Comparison of ENCODE assay signal across 29 mouse cellular contexts in genomic region chr3:45198994-45199589, GRCm38 (mm10).
DNase-seq lines count a peak whose midpoint lies in the region; ATAC-seq and TF ChIP-seq lines count a peak whose summit lies in the region.
"Had no signal": no experiment of that assay in that cellular context is flagged by ENCODE, and none has a peak within 500 bp of the region (broad histone marks: within the 10 kb centered on the region; RNA-seq: fewer than 3 reads in every experiment).

No protein-coding gene starts in this region.

- WGBS in kidney, postnatal 0 days: 71% methylated on average over 1 of the region's 1 CpGs
- 79% methylated on average over 1 of the region's 1 CpGs for WGBS in kidney, embryonic 14.5 days
- 44% methylated on average over 1 of the region's 1 CpGs for WGBS in lung, embryonic 15.5 days
- WGBS in lung, postnatal 0 days: 60% methylated on average over 1 of the region's 1 CpGs

- H3K9ac ChIP-seq in kidney, postnatal 0 days (ENCODE audit: low read depth, low read length): no peak overlapping the region
- H3K9ac ChIP-seq in kidney, embryonic 14.5 days (ENCODE audit: low read depth, low read length): no peak overlapping the region
- no peak overlapping the region for H3K9ac ChIP-seq in lung, embryonic 15.5 days
- no peak overlapping the region for H3K9ac ChIP-seq in lung, postnatal 0 days (replicated peaks; ENCODE audit: low read depth)
- H3K9ac ChIP-seq: embryonic facial prominence, embryonic 13.5 days; embryonic facial prominence, embryonic 15.5 days; forebrain, embryonic 12.5 days had no signal

- DNase-seq in kidney, postnatal 0 days (ENCODE audit: low spot score): peak; percentile 1
- no peak for DNase-seq in lung, postnatal 36 days
- DNase-seq in lung, postnatal 0 days (ENCODE audit: low spot score): peak; percentile 11
- no peak for DNase-seq in lung, adult 18-20 months
- DNase-seq: adrenal gland, adult 8-10 months; adrenal gland, postnatal 14 days; adrenal gland, postnatal 36 days; B cell, adult 2 months; cerebellum, adult 11 months; cerebellum, adult 18-20 months; cerebellum, adult 8-10 months; cerebellum, adult 9-11 months; cerebellum, postnatal 14 days; cerebellum, postnatal 36 days; embryo, embryonic 11 days had no signal

- no peaks in the 10 kb centered on the region for H3K36me3 ChIP-seq in kidney, postnatal 0 days (ENCODE audit: insufficient read depth, low read length)
- H3K36me3 ChIP-seq in kidney, embryonic 14.5 days (ENCODE audit: control insufficient read depth, insufficient read depth, low read length): no peaks in the 10 kb centered on the region
- no peaks in the 10 kb centered on the region for H3K36me3 ChIP-seq in lung, embryonic 15.5 days
- H3K36me3 ChIP-seq in lung, postnatal 0 days (ENCODE audit: insufficient read depth, low read length): no peaks in the 10 kb centered on the region
- H3K36me3 ChIP-seq: embryonic facial prominence, embryonic 13.5 days; embryonic facial prominence, embryonic 15.5 days; forebrain, embryonic 10.5 days; forebrain, embryonic 12.5 days; G1E had no signal

- TF ChIP-seq EP300 in lung, postnatal 0 days (IDR thresholded peaks at IDR 0.05): no peak

- no peak overlapping the region for H3K27ac ChIP-seq in kidney, postnatal 0 days
- H3K27ac ChIP-seq in kidney, embryonic 14.5 days (ENCODE audit: low read depth, low read length): no peak overlapping the region
- H3K27ac ChIP-seq in lung, embryonic 15.5 days: no peak overlapping the region
- H3K27ac ChIP-seq in lung, postnatal 0 days (ENCODE audit: low read length): no peak overlapping the region
- H3K27ac ChIP-seq: embryonic facial prominence, embryonic 13.5 days; embryonic facial prominence, embryonic 15.5 days; forebrain, embryonic 10.5 days; forebrain, embryonic 12.5 days had no signal

- no peak overlapping the region for H3K4me3 ChIP-seq in kidney, postnatal 0 days (replicated peaks; ENCODE audit: low read depth, low read length)
- H3K4me3 ChIP-seq in kidney, embryonic 14.5 days (ENCODE audit: low read length): no peak overlapping the region
- no peak overlapping the region for H3K4me3 ChIP-seq in lung, embryonic 15.5 days
- no peak overlapping the region for H3K4me3 ChIP-seq in lung, postnatal 0 days (ENCODE audit: low read depth, low read length)
- H3K4me3 ChIP-seq: embryonic facial prominence, embryonic 13.5 days; embryonic facial prominence, embryonic 15.5 days; erythroblast, embryonic 14.5 days; forebrain, embryonic 10.5 days; forebrain, embryonic 12.5 days had no signal

- no peak overlapping the region for H3K4me2 ChIP-seq in kidney, postnatal 0 days (ENCODE audit: low read length)
- H3K4me2 ChIP-seq in kidney, embryonic 14.5 days (replicated peaks; ENCODE audit: low read depth, low read length): no peak overlapping the region
- no peak overlapping the region for H3K4me2 ChIP-seq in lung, embryonic 15.5 days
- no peak overlapping the region for H3K4me2 ChIP-seq in lung, postnatal 0 days (replicated peaks; ENCODE audit: low read depth, low read length)
- H3K4me2 ChIP-seq: embryonic facial prominence, embryonic 13.5 days; embryonic facial prominence, embryonic 15.5 days; forebrain, embryonic 12.5 days had no signal

- no peak for TF ChIP-seq CTCF in kidney, postnatal 0 days (IDR thresholded peaks at IDR 0.05; ENCODE audit: low read depth)
- TF ChIP-seq CTCF in lung, postnatal 0 days (IDR thresholded peaks at IDR 0.05): no peak

- H3K9me3 ChIP-seq in kidney, postnatal 0 days (replicated peaks; ENCODE audit: low read length): no peaks in the 10 kb centered on the region
- no peaks in the 10 kb centered on the region for H3K9me3 ChIP-seq in kidney, embryonic 14.5 days (ENCODE audit: control insufficient read depth, low read length)
- H3K9me3 ChIP-seq in lung, embryonic 15.5 days: no peaks in the 10 kb centered on the region
- H3K9me3 ChIP-seq in lung, postnatal 0 days (ENCODE audit: low read length): no peaks in the 10 kb centered on the region
- H3K9me3 ChIP-seq: embryonic facial prominence, embryonic 13.5 days; embryonic facial prominence, embryonic 15.5 days; forebrain, embryonic 10.5 days; forebrain, embryonic 12.5 days had no signal

- no peak for ATAC-seq in kidney, postnatal 0 days (replicated peaks; ENCODE audit: low FRiP score, low read depth)
- ATAC-seq in kidney, embryonic 14.5 days (ENCODE audit: low FRiP score, low TSS enrichment): no peak
- ATAC-seq in lung, embryonic 15.5 days (ENCODE audit: borderline replicate concordance, extremely low read depth, low FRiP score, low TSS enrichment): peak; percentile 52; the same call in 1 of the 2 replicates
- ATAC-seq in lung, postnatal 0 days: no peak
- ATAC-seq: activated CD4-positive, CD25-positive, alpha-beta regulatory T cell, adult 4 months; CD4-positive, CD25-positive, alpha-beta regulatory T cell, adult 4 months; forebrain, embryonic 14.5 days; forebrain, embryonic 16.5 days; Patski had no signal

- no peaks in the 10 kb centered on the region for H3K27me3 ChIP-seq in kidney, postnatal 0 days (ENCODE audit: insufficient read depth, low read length)
- H3K27me3 ChIP-seq in kidney, embryonic 14.5 days (ENCODE audit: control insufficient read depth, insufficient read depth, low read length): no peaks in the 10 kb centered on the region
- H3K27me3 ChIP-seq in lung, embryonic 15.5 days: no peaks in the 10 kb centered on the region
- no peaks in the 10 kb centered on the region for H3K27me3 ChIP-seq in lung, postnatal 0 days (replicated peaks; ENCODE audit: insufficient read depth, low read length)
- H3K27me3 ChIP-seq: CH12.LX; embryonic facial prominence, embryonic 13.5 days; embryonic facial prominence, embryonic 15.5 days; forebrain, embryonic 12.5 days; Patski had no signal

- no peaks in the 10 kb centered on the region for H3K4me1 ChIP-seq in kidney, postnatal 0 days (replicated peaks; ENCODE audit: insufficient read depth, low read length)
- no peaks in the 10 kb centered on the region for H3K4me1 ChIP-seq in kidney, embryonic 14.5 days (ENCODE audit: control insufficient read depth, insufficient read depth, low read length)
- 0 out of 2 replicates have a peak, but pooled peaks cover under 1% of the 10 kb centered on the region for H3K4me1 ChIP-seq in lung, embryonic 15.5 days
- H3K4me1 ChIP-seq in lung, postnatal 0 days (ENCODE audit: insufficient read depth, low read depth, low read length): no peaks in the 10 kb centered on the region
- H3K4me1 ChIP-seq: embryonic facial prominence, embryonic 13.5 days; embryonic facial prominence, embryonic 15.5 days; forebrain, embryonic 10.5 days; forebrain, embryonic 12.5 days had no signal

Comparison
In these comparisons a context has a peak if more than half of its experiments do, and no peak if none do; other contexts are left out.
1. DNase-seq: peak in kidney, postnatal 0 days (single experiment) and lung, postnatal 0 days (single experiment); none in lung, postnatal 36 days (single experiment) and lung, adult 18-20 months (0 of 2).